Mouse (Mus musculus) ovary, postnatal 14 days (tissue): Measurements from ENCODE around the gene Pdpn.
A peak's percentile ranks its signal among the peaks of the same experiment; 100 is the strongest.

Experiments
- DNase-seq: peaks from one replicate; pipeline ENCODE4 v3.0.0; 2022; ENCODE audit warnings: low spot score

Pdpn gene

GRCm38 (mm10) chr4:143239117-143239516 lies 60.2 kb downstream of the Pdpn start:
- DNase-seq, result no peak

GRCm38 (mm10) chr4:143238241-143239031 lies 60.9 kb downstream of the Pdpn start:
- DNase-seq, result peak; percentile 42

GRCm38 (mm10) chr4:143231790-143232422 lies 67.5 kb downstream of the Pdpn start:
- no peak for DNase-seq

- no peak for DNase-seq
Measured at GRCm38 (mm10) chr4:143231110-143231509, 68.3 kb downstream of the Pdpn start.

- no peak for DNase-seq
Measured at GRCm38 (mm10) chr4:143227976-143228375, 71.4 kb downstream of the Pdpn start.

- no peak for DNase-seq
Measured at GRCm38 (mm10) chr4:143225886-143226285, 73.5 kb downstream of the Pdpn start.

GRCm38 (mm10) chr4:143219316-143219751 lies 80.0 kb downstream of the Pdpn start:
- no peak for DNase-seq

- no peak for DNase-seq
Measured at GRCm38 (mm10) chr4:143218858-143219257, 80.5 kb downstream of the Pdpn start.
